Mouse (Mus musculus) forebrain, embryonic 15.5 days (tissue): ENCODE data around the gene Dkkl1. TPM values are rescaled to one million over a fixed set of nuclear protein-coding genes. Genes with fewer than 3 reads are reported as not detected.
A peak's percentile ranks its signal among the peaks of the same experiment; 100 is the strongest.
"Not testable (repeated sequence)": the region's sequence is repeated elsewhere in the genome, so short reads cannot be mapped to it uniquely, and the experiment has no call there.

Source experiments
- ATAC-seq: fragments of 200-750 bp; cut with Nextera tagmentation; replicated peaks from 2 replicates; pipeline ENCODE4 v1.8.0; 2017; ENCODE audit warnings: mild to moderate bottlenecking, moderate TSS enrichment, moderate library complexity
- H3K27ac ChIP-seq: fragments of 300-500 bp; sonication (generic); replicated peaks from 2 replicates; pipeline ENCODE4 v1.5.1; 2015; ENCODE audit warnings: mild to moderate bottlenecking, inconsistent platforms
- H3K27me3 ChIP-seq: fragments of 300-500 bp; sonication (generic); 2 replicates; pipeline ENCODE4 v1.6.1; 2015; ENCODE audit warnings: inconsistent platforms
- H3K36me3 ChIP-seq: fragments of 300-500 bp; sonication (generic); 2 replicates; pipeline ENCODE4 v1.6.1; 2015; ENCODE audit warnings: mild to moderate bottlenecking, inconsistent platforms
- H3K4me1 ChIP-seq: fragments of 300-500 bp; sonication (generic); 2 replicates; pipeline ENCODE4 v1.6.1; 2015; ENCODE audit warnings: inconsistent platforms
- H3K4me2 ChIP-seq: fragments of 300-500 bp; sonication (generic); replicated peaks from 2 replicates; pipeline ENCODE4 v1.6.1; 2015; ENCODE audit warnings: mild to moderate bottlenecking, inconsistent platforms
- H3K4me3 ChIP-seq: fragments of 300-500 bp; sonication (generic); 2 replicates; pipeline ENCODE4 v1.5.1; 2015; ENCODE audit warnings: mild to moderate bottlenecking, inconsistent platforms
- H3K9ac ChIP-seq: fragments of 300-500 bp; sonication (generic); replicated peaks from 2 replicates; pipeline ENCODE4 v1.6.1; 2015; ENCODE audit warnings: mild to moderate bottlenecking, inconsistent platforms
- H3K9me3 ChIP-seq: fragments of 300-500 bp; sonication (generic); 2 replicates; pipeline ENCODE4 v1.6.1; 2016; ENCODE audit warnings: inconsistent platforms
- WGBS: fragments of 180-500 bp; shearing (Covaris S2); methylation state at CpG from one replicate; pipeline ENCODE4 v1.1.7; 2015; ENCODE audit warnings: mixed read lengths; 5-methylcytosine and 5-hydroxymethylcytosine counted together
- polyA plus RNA-seq: library from polyadenylated mRNA; unstranded; fragments of >200 nt; fragmentation: Nextera tagmentation; extraction: Ambion mirVana; gene quantifications from 2 replicates; pipeline ENCODE4 v1.2.1, GENCODE M21; 2015

Gene Dkkl1
- polyA plus RNA-seq = 1.4 and 2.0 TPM in 2 replicates

DNA sequence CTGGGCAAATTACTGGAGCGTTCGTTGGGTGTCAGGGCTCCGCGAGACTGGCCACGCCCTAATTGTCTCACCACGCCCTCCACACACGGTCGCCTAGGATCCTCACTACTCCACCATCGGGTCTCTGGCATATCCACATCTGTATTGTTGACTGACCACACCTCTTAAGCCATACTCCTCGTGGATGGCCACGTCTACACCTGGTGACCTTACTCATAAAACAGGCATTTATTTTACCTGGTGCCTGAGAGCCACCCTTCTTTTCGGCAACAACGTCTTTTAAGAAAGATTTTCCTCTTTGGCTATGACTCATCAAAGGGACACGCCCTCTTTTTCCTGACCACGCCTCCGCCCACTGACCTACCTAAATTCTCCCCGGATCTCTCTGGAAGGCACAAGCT, at the start of gene Dkkl1:
TSS of gene Dkkl1 (minus strand) at position 297 of the 401 bp plus-strand sequence.
- H3K4me3 ChIP-seq = no peak within 1 kb of the TSS
- 9% methylated on average over 17 of the region's 17 CpGs for WGBS
- peaks cover 15% of the 10 kb centered on the region for H3K4me1 ChIP-seq
- peak within 1 kb of the TSS; percentile 33; the same call in 1 of the 2 replicates for H3K27ac ChIP-seq
- no peak within 1 kb of the TSS for H3K9ac ChIP-seq
- H3K9me3 ChIP-seq = no peaks in the 10 kb centered on the region
- peaks cover 22% of the 10 kb centered on the region for H3K27me3 ChIP-seq
- H3K4me2 ChIP-seq = no peak within 1 kb of the TSS
- H3K36me3 ChIP-seq = no peaks in the 10 kb centered on the region
- ATAC-seq = no peak

- 90% methylated on average over 8 of the region's 8 CpGs for WGBS
- no peak overlapping the region for H3K4me3 ChIP-seq
- peaks cover 9% of the 10 kb centered on the region; the same call in 1 of the 2 replicates for H3K4me1 ChIP-seq
- H3K4me2 ChIP-seq = no peak overlapping the region
- H3K27ac ChIP-seq = no peak overlapping the region
- H3K9me3 ChIP-seq = no peaks in the 10 kb centered on the region
- H3K36me3 ChIP-seq = no peaks in the 10 kb centered on the region
- no peaks in the 10 kb centered on the region for H3K27me3 ChIP-seq
- H3K9ac ChIP-seq = no peak overlapping the region
- no peak for ATAC-seq
Observed at GRCm38 (mm10) chr7:45259281-45259680, 47.3 kb upstream of the Dkkl1 start.

DNA sequence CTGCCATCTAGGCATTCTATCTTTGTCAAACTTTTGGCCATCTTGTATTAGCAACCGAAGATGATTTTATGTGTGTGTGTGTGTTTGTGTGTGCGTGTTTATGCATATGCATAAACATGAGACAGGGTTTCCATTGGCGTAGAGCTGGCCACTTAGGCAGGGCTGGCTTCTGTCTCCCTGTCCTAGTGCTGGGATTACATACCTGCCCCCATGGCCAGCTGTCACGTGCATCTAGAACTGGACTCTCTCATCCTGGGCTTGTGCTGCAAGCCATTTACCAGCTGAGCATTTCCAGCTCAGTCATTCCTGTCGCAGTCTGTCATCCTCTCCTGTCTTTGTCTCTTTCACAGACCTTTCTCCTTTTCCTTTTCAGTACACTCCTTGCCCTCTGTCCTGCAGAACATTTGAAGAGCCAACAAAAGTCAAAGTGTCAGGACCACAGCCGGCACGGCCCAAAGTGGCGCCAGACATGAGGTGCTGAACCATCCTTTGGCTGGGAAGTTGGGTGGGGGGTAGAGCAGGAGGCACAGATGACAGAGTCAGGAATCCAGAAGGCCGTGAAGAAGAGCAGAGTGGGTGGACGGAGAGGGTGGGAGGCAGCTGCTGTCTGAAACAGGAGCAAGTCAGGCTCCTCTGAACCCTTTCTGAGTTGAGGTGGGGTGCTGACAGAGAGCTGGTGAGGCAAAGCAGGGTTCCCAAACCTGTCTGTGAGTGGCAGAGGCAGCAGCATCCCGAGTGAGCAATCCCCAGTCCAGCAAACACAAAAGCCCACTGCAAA, 45.3 kb upstream of the Dkkl1 start:
- ATAC-seq = no peak
- H3K36me3 ChIP-seq = no peaks in the 10 kb centered on the region
- no peak overlapping the region for H3K27ac ChIP-seq
- H3K27me3 ChIP-seq = no peaks in the 10 kb centered on the region
- H3K9me3 ChIP-seq = no peaks in the 10 kb centered on the region
- WGBS = 68% methylated on average over 11 of the region's 11 CpGs
- no peak overlapping the region for H3K9ac ChIP-seq
- peaks cover 3% of the 10 kb centered on the region; the same call in 1 of the 2 replicates for H3K4me1 ChIP-seq
- H3K4me2 ChIP-seq = no peak overlapping the region
- H3K4me3 ChIP-seq = no peak overlapping the region

DNA sequence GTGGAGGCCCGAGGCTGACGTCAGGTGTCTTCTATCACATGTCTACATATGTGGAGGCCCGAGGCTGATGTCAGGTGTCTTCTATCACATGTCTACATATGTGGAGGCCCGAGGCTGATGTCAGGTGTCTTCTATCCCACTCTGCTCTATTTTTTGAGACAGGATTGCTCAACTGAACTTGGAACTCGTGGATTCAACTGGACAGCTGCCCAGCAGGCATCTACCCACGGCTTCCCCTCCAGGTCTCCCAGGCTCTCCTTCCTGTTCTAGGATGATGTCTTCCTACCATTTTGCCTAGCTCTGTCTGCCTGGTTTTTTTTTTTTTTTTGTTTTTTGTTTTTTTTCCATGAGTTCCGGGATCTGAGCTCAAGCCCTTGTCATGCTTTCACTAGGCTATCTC, 43.9 kb upstream of the Dkkl1 start:
- H3K27ac ChIP-seq, ATAC-seq, H3K36me3 ChIP-seq, H3K4me2 ChIP-seq, H3K9me3 ChIP-seq, H3K4me3 ChIP-seq, H3K27me3 ChIP-seq, H3K4me1 ChIP-seq, H3K9ac ChIP-seq: not testable (repeated sequence)
- WGBS = 87% methylated on average over 7 of the region's 7 CpGs

DNA sequence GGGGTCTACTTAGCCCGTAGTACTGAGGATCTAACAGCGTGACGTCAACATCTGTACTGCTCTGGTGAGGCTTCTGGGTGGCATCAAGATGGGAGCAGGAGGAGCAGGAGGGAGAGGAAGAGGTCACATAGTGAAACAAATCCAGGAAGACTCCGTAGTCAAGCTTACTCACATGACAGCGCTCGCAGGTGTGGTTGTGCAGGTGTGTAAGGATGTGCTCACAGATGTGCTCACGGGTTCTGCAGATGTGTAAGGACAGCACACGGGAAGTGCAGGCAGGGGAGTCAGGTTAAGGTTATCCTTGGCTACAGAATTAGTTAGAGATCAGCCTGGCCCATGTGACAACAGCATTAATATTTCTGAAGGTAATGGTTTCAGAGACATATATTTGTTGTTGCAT, 41.9 kb upstream of the Dkkl1 start:
- H3K4me1 ChIP-seq = no peaks in the 10 kb centered on the region
- no peaks in the 10 kb centered on the region for H3K9me3 ChIP-seq
- H3K36me3 ChIP-seq = no peaks in the 10 kb centered on the region
- 92% methylated on average over 8 of the region's 8 CpGs for WGBS
- no peak overlapping the region for H3K9ac ChIP-seq
- H3K4me2 ChIP-seq = no peak overlapping the region
- H3K4me3 ChIP-seq = no peak overlapping the region
- no peak overlapping the region for H3K27ac ChIP-seq
- ATAC-seq = no peak
- H3K27me3 ChIP-seq = no peaks in the 10 kb centered on the region

- H3K27me3 ChIP-seq = no peaks in the 10 kb centered on the region
- no peak overlapping the region for H3K4me3 ChIP-seq
- H3K9ac ChIP-seq = no peak overlapping the region
- H3K9me3 ChIP-seq = no peaks in the 10 kb centered on the region
- H3K36me3 ChIP-seq = no peaks in the 10 kb centered on the region
- H3K27ac ChIP-seq = no peak overlapping the region
- no peaks in the 10 kb centered on the region for H3K4me1 ChIP-seq
- WGBS = 30% methylated on average over 3 of the region's 3 CpGs
- no peak overlapping the region for H3K4me2 ChIP-seq
- ATAC-seq = no peak
Observed at GRCm38 (mm10) chr7:45247666-45248065, 35.7 kb upstream of the Dkkl1 start.

DNA sequence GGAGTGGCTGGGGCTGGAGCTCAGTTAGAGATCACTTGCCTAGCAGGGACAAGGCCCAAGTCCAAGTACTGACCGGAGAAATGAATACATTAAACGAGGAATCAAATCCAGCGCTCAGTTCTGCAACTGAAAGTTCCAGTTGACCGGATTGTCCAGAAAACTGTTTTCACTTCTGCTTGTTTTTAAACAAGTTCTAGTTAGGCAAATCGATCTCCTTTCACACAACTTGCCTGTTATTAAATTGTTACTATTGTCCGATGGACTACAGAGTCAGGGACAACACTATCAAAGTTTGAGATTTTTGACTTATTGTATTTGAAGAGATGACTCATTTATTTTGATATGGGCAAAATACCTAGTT, 29.4 kb upstream of the Dkkl1 start:
- Histone ChIP-seq H3K9ac (peak overlapping the region; percentile 25), H3K27me3 (no peaks in the 10 kb centered on the region), H3K36me3 (no peaks in the 10 kb centered on the region), H3K4me3 (peak overlapping the region; percentile 35), H3K4me1 (peaks cover 6% of the 10 kb centered on the region), H3K9me3 (no peaks in the 10 kb centered on the region), H3K4me2 (peak overlapping the region; percentile 63), H3K27ac (no peak overlapping the region)
- no peak for ATAC-seq
- 77% methylated on average over 6 of the region's 6 CpGs for WGBS

- WGBS = 8% methylated on average over 51 of the region's 53 CpGs
- peak within 1 kb of the TSS; percentile 25 for H3K9ac ChIP-seq
- ATAC-seq = peak; percentile 67; the same call in 1 of the 2 replicates
- peak within 1 kb of the TSS; percentile 63 for H3K4me2 ChIP-seq
- peaks cover 6% of the 10 kb centered on the region for H3K4me1 ChIP-seq
- H3K27ac ChIP-seq = no peak within 1 kb of the TSS
- no peaks in the 10 kb centered on the region for H3K9me3 ChIP-seq
- H3K27me3 ChIP-seq = no peaks in the 10 kb centered on the region
- no peaks in the 10 kb centered on the region for H3K36me3 ChIP-seq
- peak within 1 kb of the TSS; percentile 35 for H3K4me3 ChIP-seq
Observed at GRCm38 (mm10) chr7:45240633-45241388, 28.9 kb upstream of the Dkkl1 start, which contains the start of gene Slc6a16. Slc6a16 (plus strand) TSS chr7:45241085.

- Histone ChIP-seq H3K4me1 (peaks cover 8% of the 10 kb centered on the region), H3K9me3 (no peaks in the 10 kb centered on the region), H3K27me3 (no peaks in the 10 kb centered on the region), H3K36me3 (no peaks in the 10 kb centered on the region), H3K27ac (no peak overlapping the region), H3K4me3 (no peak overlapping the region), H3K9ac (no peak overlapping the region), H3K4me2 (no peak overlapping the region; the same call in 1 of the 2 replicates)
- 60% methylated on average over 7 of the region's 7 CpGs for WGBS
- ATAC-seq = no peak
Observed at GRCm38 (mm10) chr7:45240109-45240508, 28.2 kb upstream of the Dkkl1 start.

- Histone ChIP-seq H3K4me3 (no peak within 1 kb of the TSS), H3K9me3 (no peaks in the 10 kb centered on the region), H3K9ac (no peak within 1 kb of the TSS), H3K4me2 (no peak within 1 kb of the TSS), H3K4me1 (peaks cover 20% of the 10 kb centered on the region), H3K36me3 (no peaks in the 10 kb centered on the region), H3K27ac (no peak within 1 kb of the TSS), H3K27me3 (no peaks in the 10 kb centered on the region)
- 43% methylated on average over 20 of the region's 20 CpGs for WGBS
- ATAC-seq = no peak
Observed at GRCm38 (mm10) chr7:45238723-45239496, 27.0 kb upstream of the Dkkl1 start, which contains the start of gene Cd37. Cd37 (minus strand) TSS chr7:45239115.

DNA sequence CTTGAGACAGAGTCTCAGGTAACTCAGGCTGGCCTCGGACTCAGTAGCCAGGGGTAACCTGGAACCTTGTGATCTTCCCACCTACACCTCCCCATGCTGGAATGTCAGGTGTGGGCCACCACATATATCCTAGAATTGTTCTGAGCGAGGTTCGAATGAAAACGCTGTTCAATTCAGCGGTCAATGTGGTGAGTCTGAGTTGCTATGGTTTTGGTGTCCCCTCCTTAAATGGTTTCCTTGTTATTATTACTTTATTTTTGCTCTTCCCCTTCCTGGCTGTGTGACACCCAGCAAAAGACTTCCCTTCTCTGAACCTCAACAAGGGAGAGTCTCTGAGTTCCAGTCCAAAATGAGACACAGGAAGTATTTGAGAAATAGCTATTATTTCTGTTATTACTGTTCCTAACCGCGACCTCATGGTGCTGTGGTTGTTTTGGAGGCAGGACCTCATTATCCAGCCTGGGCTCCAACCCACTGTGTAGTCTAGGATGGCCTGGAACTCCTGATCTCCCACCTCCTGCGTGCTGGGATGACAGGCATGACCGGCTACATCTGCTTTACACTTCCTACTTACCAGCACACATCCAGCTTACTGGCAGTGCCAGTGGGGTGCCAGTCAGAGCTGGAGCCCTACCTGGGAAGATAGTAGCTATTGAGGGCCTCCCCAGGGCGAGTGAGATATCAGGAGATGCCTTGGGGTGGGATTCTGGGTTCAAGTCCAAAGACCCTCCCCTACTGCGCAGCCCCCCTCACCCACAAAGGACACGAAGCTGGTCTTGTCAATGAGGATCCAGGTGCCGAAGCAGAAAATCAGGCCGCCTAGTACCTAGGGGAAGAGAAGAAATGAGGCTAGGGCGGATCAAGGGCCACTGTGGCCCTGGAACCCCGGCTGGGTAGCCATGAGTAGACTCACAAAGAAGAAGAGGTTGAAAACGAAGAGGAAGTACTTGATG, 26.1 kb upstream of the Dkkl1 start:
- Histone ChIP-seq H3K27me3 (no peaks in the 10 kb centered on the region), H3K9me3 (no peaks in the 10 kb centered on the region), H3K4me1 (peaks cover 29% of the 10 kb centered on the region), H3K9ac (no peak overlapping the region), H3K27ac (no peak overlapping the region), H3K4me3 (no peak overlapping the region), H3K36me3 (no peaks in the 10 kb centered on the region), H3K4me2 (no peak overlapping the region)
- no peak for ATAC-seq
- 74% methylated on average over 17 of the region's 17 CpGs for WGBS
